Mouse (Mus musculus): ENCODE results near the gene Prss40. TPM values are rescaled to one million over a fixed set of nuclear protein-coding genes. Genes with fewer than 3 reads are reported as not detected.

The Prss40 gene
- polyA plus RNA-seq, 1 experiment from 2014 or later = not detected

DNA sequence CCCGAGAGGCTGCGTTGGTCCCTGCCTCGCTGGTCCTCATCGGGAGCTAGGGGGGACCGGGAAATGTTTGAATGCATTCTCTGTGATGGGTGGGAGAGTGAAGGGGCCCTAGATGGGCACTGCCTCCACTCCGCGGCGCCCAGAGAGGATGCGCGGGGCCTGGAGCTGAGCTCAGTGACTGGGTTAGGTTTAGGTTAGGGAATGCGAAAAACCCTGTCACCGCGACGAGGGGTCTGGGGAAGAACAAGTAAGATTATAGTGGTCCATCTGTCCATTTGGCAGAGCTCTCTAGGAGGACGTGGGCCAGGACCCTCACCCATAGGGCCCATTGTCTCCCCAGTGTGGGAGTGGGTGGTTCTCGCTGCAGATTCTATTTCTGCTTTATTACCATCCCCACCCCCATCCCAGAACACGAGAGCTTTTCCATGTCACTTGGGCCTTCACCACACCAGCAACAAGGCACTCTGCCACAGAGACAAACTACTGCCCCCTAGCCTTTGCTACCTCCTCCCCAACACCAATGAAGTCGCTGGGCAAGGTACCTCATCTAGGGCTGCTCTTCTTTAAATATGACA, 19.1 kb upstream of the Prss40 start:
- no peak for DNase-seq (ENCODE audit: low spot score)
- Histone ChIP-seq H3K4me3 (ENCODE audit: low read depth, low read length) (peak overlapping the region; percentile 29), H3K27me3 (ENCODE audit: control insufficient read depth, insufficient read depth, low read length) (peaks cover 17% of the 10 kb centered on the region), H3K9ac (ENCODE audit: low read length) (no peak overlapping the region), H3K9me3 (ENCODE audit: control insufficient read depth, low read length) (no peaks in the 10 kb centered on the region), H3K4me2 (ENCODE audit: low read depth, severe bottlenecking) (peak overlapping the region; percentile 68), H3K36me3 (ENCODE audit: control insufficient read depth, insufficient read depth, low read length) (no peaks in the 10 kb centered on the region), H3K4me1 (ENCODE audit: control insufficient read depth, insufficient read depth, low read length) (no peaks in the 10 kb centered on the region), H3K27ac (replicated peaks; ENCODE audit: low read depth, low read length) (no peak overlapping the region)
- ATAC-seq (ENCODE audit: insufficient number of reproducible peaks, low FRiP score, low TSS enrichment, low read depth) = 0 out of 2 replicates have a peak, but pooled peaks have one; percentile 21
- WGBS = 2% methylated on average over 18 of the region's 18 CpGs

DNA sequence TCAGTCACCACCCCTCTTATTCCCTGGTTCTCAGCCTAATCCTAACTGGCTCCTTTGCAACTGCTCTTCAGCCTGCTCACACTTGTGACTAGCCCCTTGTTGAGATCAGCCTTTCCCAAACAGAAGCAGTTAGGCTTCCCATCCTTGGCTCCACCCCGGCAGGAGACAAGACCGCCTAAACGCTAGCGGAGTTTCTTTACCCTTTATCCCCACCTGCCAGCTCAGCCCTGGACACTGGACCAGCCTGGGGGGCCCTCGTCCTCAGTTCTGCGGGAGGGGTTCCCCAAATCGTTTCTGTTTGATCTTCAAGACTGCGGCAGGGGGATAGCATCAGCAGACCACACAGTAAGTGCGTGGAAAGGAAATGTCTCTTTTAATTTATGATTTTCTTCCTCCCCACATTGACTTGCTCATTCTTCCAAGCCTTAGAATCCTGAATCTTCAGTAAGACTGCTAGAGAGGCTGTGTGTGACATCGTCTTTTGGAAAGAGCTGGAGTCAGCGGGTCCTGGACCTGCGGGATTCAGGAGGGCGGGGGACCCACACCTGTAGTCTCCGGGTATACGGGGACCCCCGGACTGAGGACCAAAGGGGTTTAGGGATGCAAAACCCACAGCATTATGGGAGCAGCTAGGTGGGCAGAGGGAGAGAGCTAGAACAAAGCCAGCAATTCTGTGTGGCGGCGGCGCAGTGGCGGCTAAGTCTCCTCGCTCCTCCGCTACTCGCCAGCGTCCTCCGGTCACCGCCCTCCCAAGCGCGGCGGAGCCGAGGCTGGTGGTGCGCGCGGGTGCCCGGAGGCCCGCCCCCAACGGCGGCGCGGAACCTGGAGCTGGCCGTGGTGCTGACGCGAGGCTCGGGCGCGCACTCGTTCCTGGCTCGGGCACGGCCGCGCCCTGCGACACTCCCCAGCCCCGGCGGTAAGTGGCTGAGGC, 18.4 kb upstream of the Prss40 start, which contains the start of gene Amer3:
Gene Amer3 (plus strand): TSS at position 807 of the 931 bp plus-strand sequence.
- Histone ChIP-seq H3K27me3 (ENCODE audit: control insufficient read depth, insufficient read depth, low read length) (peaks cover 17% of the 10 kb centered on the region), H3K4me3 (ENCODE audit: low read depth, low read length) (peak within 1 kb of the TSS; percentile 29), H3K27ac (replicated peaks; ENCODE audit: low read depth, low read length) (no peak within 1 kb of the TSS), H3K36me3 (ENCODE audit: control insufficient read depth, insufficient read depth, low read length) (no peaks in the 10 kb centered on the region), H3K9me3 (ENCODE audit: control insufficient read depth, low read length) (no peaks in the 10 kb centered on the region), H3K4me1 (ENCODE audit: control insufficient read depth, insufficient read depth, low read length) (no peaks in the 10 kb centered on the region), H3K9ac (ENCODE audit: low read length) (0 out of 2 replicates have a peak within 1 kb of the TSS, but pooled peaks have one; percentile 19), H3K4me2 (ENCODE audit: low read depth, severe bottlenecking) (peak within 1 kb of the TSS; percentile 68)
- DNase-seq (ENCODE audit: low spot score) (peak; percentile 92), ATAC-seq (ENCODE audit: insufficient number of reproducible peaks, low FRiP score, low TSS enrichment, low read depth) (peak; percentile 78)
- 1% methylated on average over 51 of the region's 53 CpGs for WGBS

DNA sequence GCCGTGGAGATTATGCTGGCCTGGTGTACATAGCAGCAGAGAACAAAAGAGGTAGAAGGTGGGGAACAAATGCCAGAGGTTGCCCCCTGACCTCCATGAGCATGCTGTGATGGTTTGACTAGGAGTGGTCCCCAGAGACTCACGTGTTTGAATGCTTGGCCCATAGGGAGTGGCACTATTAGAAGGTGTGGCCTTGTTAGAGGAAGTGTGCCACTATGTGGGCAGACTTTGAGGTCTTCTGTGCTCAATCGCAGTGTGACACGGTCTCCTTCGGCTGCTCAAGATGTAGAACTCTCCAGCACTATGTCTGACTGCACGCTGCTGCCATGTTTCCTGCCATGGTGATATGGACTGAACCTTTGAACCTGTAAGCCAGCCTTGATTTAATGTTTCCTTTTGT, 12.5 kb upstream of the Prss40 start:
- DNase-seq (ENCODE audit: low spot score) = no peak
- H3K36me3 ChIP-seq (ENCODE audit: control insufficient read depth, insufficient read depth, low read length) = no peaks in the 10 kb centered on the region
- H3K9me3 ChIP-seq (ENCODE audit: control insufficient read depth, low read length) = no peaks in the 10 kb centered on the region
- no peak overlapping the region for H3K9ac ChIP-seq (ENCODE audit: low read length)
- 82% methylated on average over 6 of the region's 6 CpGs for WGBS
- no peaks in the 10 kb centered on the region; the same call in 1 of the 2 replicates for H3K27me3 ChIP-seq (ENCODE audit: control insufficient read depth, insufficient read depth, low read length)
- no peaks in the 10 kb centered on the region for H3K4me1 ChIP-seq (ENCODE audit: control insufficient read depth, insufficient read depth, low read length)
- no peak overlapping the region for H3K4me3 ChIP-seq (ENCODE audit: low read depth, low read length)
- no peak for ATAC-seq (ENCODE audit: insufficient number of reproducible peaks, low FRiP score, low TSS enrichment, low read depth)
- no peak overlapping the region for H3K4me2 ChIP-seq (ENCODE audit: low read depth, severe bottlenecking)
- H3K27ac ChIP-seq (replicated peaks; ENCODE audit: low read depth, low read length) = no peak overlapping the region

DNA sequence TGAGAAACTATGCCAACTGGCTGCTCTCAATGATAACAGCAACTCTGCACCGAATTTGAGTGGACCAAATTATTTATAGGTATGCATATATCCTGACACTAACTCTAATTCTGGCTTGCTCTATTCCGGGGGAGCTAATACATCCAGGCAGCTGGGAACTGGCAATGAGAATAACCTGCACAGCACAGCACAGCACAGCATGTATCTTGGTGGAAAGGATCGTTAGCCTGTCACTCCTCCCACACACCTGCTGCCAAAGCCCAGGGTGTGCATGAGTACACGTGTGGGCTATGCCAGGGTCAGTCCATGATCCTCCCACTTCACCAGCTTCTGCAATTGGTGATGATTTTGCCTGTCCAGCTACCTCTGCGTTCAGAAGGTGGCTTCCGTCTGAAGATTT, 10.7 kb upstream of the Prss40 start:
- H3K27me3 ChIP-seq (ENCODE audit: control insufficient read depth, insufficient read depth, low read length) = no peaks in the 10 kb centered on the region
- H3K27ac ChIP-seq (replicated peaks; ENCODE audit: low read depth, low read length) = no peak overlapping the region
- no peaks in the 10 kb centered on the region for H3K36me3 ChIP-seq (ENCODE audit: control insufficient read depth, insufficient read depth, low read length)
- no peak overlapping the region for H3K9ac ChIP-seq (ENCODE audit: low read length)
- no peaks in the 10 kb centered on the region for H3K9me3 ChIP-seq (ENCODE audit: control insufficient read depth, low read length)
- no peak overlapping the region for H3K4me2 ChIP-seq (ENCODE audit: low read depth, severe bottlenecking)
- H3K4me1 ChIP-seq (ENCODE audit: control insufficient read depth, insufficient read depth, low read length) = no peaks in the 10 kb centered on the region
- no peak overlapping the region for H3K4me3 ChIP-seq (ENCODE audit: low read depth, low read length)
- 80% methylated on average over 6 of the region's 6 CpGs for WGBS
- no peak for DNase-seq (ENCODE audit: low spot score)
- ATAC-seq (ENCODE audit: insufficient number of reproducible peaks, low FRiP score, low TSS enrichment, low read depth) = no peak

DNA sequence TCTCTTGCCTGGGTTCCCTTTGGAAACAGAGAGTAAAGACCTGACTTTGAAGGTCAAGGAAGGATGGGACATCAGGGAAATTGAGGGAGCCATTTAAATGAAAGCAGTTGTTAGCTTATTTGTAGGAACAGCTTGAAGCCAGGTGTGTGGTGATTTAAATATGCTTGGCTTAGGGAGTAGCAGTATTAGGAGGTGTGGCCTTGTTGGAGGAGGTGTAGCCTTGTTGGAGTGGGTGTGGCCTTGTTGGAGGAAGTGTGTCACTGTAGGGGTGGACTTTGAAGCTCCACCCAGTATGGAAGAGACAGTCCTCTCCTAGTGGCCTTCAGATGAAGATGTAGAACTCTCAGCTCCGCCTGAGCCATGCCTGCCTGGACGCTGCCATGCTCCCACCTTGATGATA, 9.1 kb upstream of the Prss40 start:
- Histone ChIP-seq H3K4me1 (ENCODE audit: control insufficient read depth, insufficient read depth, low read length) (no peaks in the 10 kb centered on the region), H3K4me3 (ENCODE audit: low read depth, low read length) (no peak overlapping the region), H3K27ac (replicated peaks; ENCODE audit: low read depth, low read length) (no peak overlapping the region), H3K9ac (ENCODE audit: low read length) (no peak overlapping the region), H3K9me3 (ENCODE audit: control insufficient read depth, low read length) (no peaks in the 10 kb centered on the region), H3K27me3 (ENCODE audit: control insufficient read depth, insufficient read depth, low read length) (no peaks in the 10 kb centered on the region), H3K4me2 (ENCODE audit: low read depth, severe bottlenecking) (no peak overlapping the region), H3K36me3 (ENCODE audit: control insufficient read depth, insufficient read depth, low read length) (no peaks in the 10 kb centered on the region)
- WGBS = 89% methylated on average over 2 of the region's 2 CpGs
- ATAC-seq (ENCODE audit: insufficient number of reproducible peaks, low FRiP score, low TSS enrichment, low read depth) (no peak), DNase-seq (ENCODE audit: low spot score) (no peak)

DNA sequence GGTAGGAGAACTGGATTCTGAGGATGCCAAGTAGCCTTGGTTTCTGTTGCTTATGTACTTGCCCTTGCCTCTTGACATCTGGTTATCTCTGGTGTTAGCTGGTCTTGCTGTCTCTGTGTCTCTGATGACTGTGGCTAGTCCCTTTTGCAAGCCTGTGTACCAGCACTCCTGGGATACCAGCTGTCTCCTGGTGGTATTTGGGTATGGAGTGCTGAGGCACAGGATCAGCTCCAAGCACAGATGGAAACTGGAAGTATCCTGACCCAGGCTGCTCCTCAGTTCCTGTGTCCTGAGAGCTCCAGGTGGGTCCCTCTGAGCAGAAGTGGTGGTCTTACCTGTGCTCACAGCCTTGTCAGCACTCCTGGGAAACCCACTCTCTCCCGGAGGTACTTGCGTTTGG, 7.4 kb upstream of the Prss40 start:
- no peak for DNase-seq (ENCODE audit: low spot score)
- no peaks in the 10 kb centered on the region for H3K9me3 ChIP-seq (ENCODE audit: control insufficient read depth, low read length)
- H3K4me3 ChIP-seq (ENCODE audit: low read depth, low read length) = no peak overlapping the region
- no peak overlapping the region for H3K4me2 ChIP-seq (ENCODE audit: low read depth, severe bottlenecking)
- H3K27ac ChIP-seq (replicated peaks; ENCODE audit: low read depth, low read length) = no peak overlapping the region
- 96% methylated on average over 2 of the region's 2 CpGs for WGBS
- H3K36me3 ChIP-seq (ENCODE audit: control insufficient read depth, insufficient read depth, low read length) = no peaks in the 10 kb centered on the region
- H3K9ac ChIP-seq (ENCODE audit: low read length) = no peak overlapping the region
- no peaks in the 10 kb centered on the region for H3K27me3 ChIP-seq (ENCODE audit: control insufficient read depth, insufficient read depth, low read length)
- no peak for ATAC-seq (ENCODE audit: insufficient number of reproducible peaks, low FRiP score, low TSS enrichment, low read depth)
- no peaks in the 10 kb centered on the region for H3K4me1 ChIP-seq (ENCODE audit: control insufficient read depth, insufficient read depth, low read length)

DNA sequence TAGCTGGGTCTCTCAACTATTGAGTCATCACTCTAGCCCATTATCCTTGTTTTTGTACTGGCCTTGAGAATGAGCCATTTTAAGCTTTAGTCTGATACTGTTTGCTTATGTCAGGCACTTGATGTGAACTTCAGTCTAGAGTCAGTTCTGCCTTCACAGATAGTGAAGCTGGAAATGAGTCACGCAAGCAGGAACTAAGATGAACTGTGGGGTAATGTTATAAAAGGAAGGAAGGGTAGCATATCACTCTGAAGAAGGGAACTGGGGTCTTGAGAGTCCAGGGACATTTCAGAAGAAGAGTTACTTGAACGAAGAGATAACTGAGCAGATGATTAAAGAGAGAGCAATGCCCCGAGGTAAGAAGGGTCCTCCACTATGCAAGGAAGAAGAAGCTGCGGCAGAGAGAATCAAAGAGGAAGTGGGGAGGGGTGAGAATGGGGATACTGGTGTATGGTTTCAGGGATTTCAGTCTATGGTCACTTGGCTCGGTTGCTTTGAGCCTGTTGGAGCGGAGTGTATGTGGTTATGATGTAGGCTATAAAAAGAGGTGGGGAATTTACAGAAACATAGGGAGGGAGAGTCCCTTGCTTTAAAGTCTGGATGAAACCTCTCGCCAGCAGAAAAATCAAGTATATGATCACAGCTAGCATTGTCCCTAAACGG, 3.8 kb upstream of the Prss40 start:
- ATAC-seq (ENCODE audit: insufficient number of reproducible peaks, low FRiP score, low TSS enrichment, low read depth) (no peak), DNase-seq (ENCODE audit: low spot score) (no peak)
- H3K36me3 ChIP-seq (ENCODE audit: control insufficient read depth, insufficient read depth, low read length) = no peaks in the 10 kb centered on the region
- H3K27ac ChIP-seq (replicated peaks; ENCODE audit: low read depth, low read length) = no peak overlapping the region
- H3K4me3 ChIP-seq (ENCODE audit: low read depth, low read length) = no peak overlapping the region
- no peaks in the 10 kb centered on the region for H3K4me1 ChIP-seq (ENCODE audit: control insufficient read depth, insufficient read depth, low read length)
- no peak overlapping the region for H3K4me2 ChIP-seq (ENCODE audit: low read depth, severe bottlenecking)
- 76% methylated on average over 8 of the region's 8 CpGs for WGBS
- no peak overlapping the region for H3K9ac ChIP-seq (ENCODE audit: low read length)
- no peaks in the 10 kb centered on the region for H3K9me3 ChIP-seq (ENCODE audit: control insufficient read depth, low read length)
- H3K27me3 ChIP-seq (ENCODE audit: control insufficient read depth, insufficient read depth, low read length) = no peaks in the 10 kb centered on the region

DNA sequence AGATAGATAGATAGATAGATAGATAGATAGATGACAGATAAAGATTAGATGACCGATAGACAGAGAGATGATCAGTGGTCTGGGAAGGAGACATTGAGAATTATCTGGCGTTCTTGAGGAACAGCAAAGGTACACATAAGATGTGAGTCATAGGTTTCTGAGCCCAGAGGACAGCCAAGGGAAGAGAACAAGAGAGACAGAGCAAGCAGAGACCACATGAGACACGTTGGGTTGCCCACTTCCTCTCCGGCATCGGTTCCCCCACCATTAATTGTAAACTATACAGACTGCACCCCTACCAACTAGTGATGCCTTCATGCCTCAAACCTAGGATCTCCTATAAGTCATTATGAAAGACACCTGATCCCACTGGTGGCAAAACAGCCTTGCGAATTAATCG, 6.5 kb downstream of the Prss40 start:
- no peaks in the 10 kb centered on the region for H3K27me3 ChIP-seq (ENCODE audit: control insufficient read depth, insufficient read depth, low read length)
- no peaks in the 10 kb centered on the region for H3K9me3 ChIP-seq (ENCODE audit: control insufficient read depth, low read length)
- H3K36me3 ChIP-seq (ENCODE audit: control insufficient read depth, insufficient read depth, low read length) = no peaks in the 10 kb centered on the region
- ATAC-seq (ENCODE audit: insufficient number of reproducible peaks, low FRiP score, low TSS enrichment, low read depth) = no peak
- no peak overlapping the region for H3K9ac ChIP-seq (ENCODE audit: low read length)
- no peaks in the 10 kb centered on the region for H3K4me1 ChIP-seq (ENCODE audit: control insufficient read depth, insufficient read depth, low read length)
- WGBS = 93% methylated on average over 7 of the region's 7 CpGs
- DNase-seq (ENCODE audit: low spot score) = no peak
- no peak overlapping the region for H3K27ac ChIP-seq (replicated peaks; ENCODE audit: low read depth, low read length)
- no peak overlapping the region for H3K4me2 ChIP-seq (ENCODE audit: low read depth, severe bottlenecking)
- H3K4me3 ChIP-seq (ENCODE audit: low read depth, low read length) = no peak overlapping the region

All from limb, embryonic 11.5 days (tissue).